Mouse (Mus musculus): ENCODE results near the gene Yju2. TPM values are rescaled to one million over a fixed set of nuclear protein-coding genes. Genes with fewer than 3 reads are reported as not detected.
A peak's percentile ranks its signal among the peaks of the same experiment; 100 is the strongest.
"Not testable (repeated sequence)": the region's sequence is repeated elsewhere in the genome, so short reads cannot be mapped to it uniquely, and the experiment has no call there.

Yju2 gene
- 29.2 and 32.1 TPM in 2 replicates for polyA plus RNA-seq (2015; fragmentation: Nextera tagmentation; extraction: Ambion mirVana)

GRCm38 (mm10) chr17:55958918-55959728 is at the start of gene Yju2:
Gene Yju2 (plus strand): TSS chr17:55959099.
- no peaks in the 10 kb centered on the region for H3K9me3 ChIP-seq (replicated peaks)
- H3K27me3 ChIP-seq, result peaks cover 10% of the 10 kb centered on the region
- peak; percentile 93 for ATAC-seq
- H3K27ac ChIP-seq, result peak within 1 kb of the TSS; percentile 95
- H3K36me3 ChIP-seq (ENCODE audit: poor library complexity, severe bottlenecking), result peaks cover 18% of the 10 kb centered on the region
- H3K4me3 ChIP-seq, result peak within 1 kb of the TSS; percentile 52
- peak within 1 kb of the TSS; percentile 64 for H3K4me2 ChIP-seq
- peaks cover 35% of the 10 kb centered on the region for H3K4me1 ChIP-seq
- WGBS, result under 1% methylated on average over 46 of the region's 46 CpGs
- H3K9ac ChIP-seq, result peak within 1 kb of the TSS; percentile 68

- peak overlapping the region; percentile 83 for H3K27ac ChIP-seq
- H3K4me2 ChIP-seq, result peak overlapping the region; percentile 76
- H3K4me1 ChIP-seq, result peaks cover 7% of the 10 kb centered on the region
- WGBS, result 1% methylated on average over 32 of the region's 33 CpGs
- H3K27me3 ChIP-seq, result no peaks in the 10 kb centered on the region
- H3K9ac ChIP-seq, result peak overlapping the region; percentile 82
- H3K36me3 ChIP-seq (ENCODE audit: poor library complexity, severe bottlenecking), result no peaks in the 10 kb centered on the region
- no peaks in the 10 kb centered on the region; the same call in 1 of the 2 replicates for H3K9me3 ChIP-seq (replicated peaks)
- ATAC-seq, result peak; percentile 98
- H3K4me3 ChIP-seq, result peak overlapping the region; percentile 56
Measured at GRCm38 (mm10) chr17:55931553-55932502, 27.1 kb upstream of the Yju2 start.

- peaks cover 7% of the 10 kb centered on the region for H3K4me1 ChIP-seq
- peak overlapping the region; percentile 56 for H3K4me3 ChIP-seq
- H3K9ac ChIP-seq, result no peak overlapping the region
- peak overlapping the region; percentile 76 for H3K4me2 ChIP-seq
- H3K27ac ChIP-seq, result 0 out of 2 replicates have a peak overlapping the region, but pooled peaks have one; percentile 10
- no peaks in the 10 kb centered on the region for H3K36me3 ChIP-seq (ENCODE audit: poor library complexity, severe bottlenecking)
- no peaks in the 10 kb centered on the region for H3K27me3 ChIP-seq
- 0 out of 2 replicates have a peak, but pooled peaks have one; percentile 4 for ATAC-seq
- WGBS, result 74% methylated on average over 2 of the region's 2 CpGs
- H3K9me3 ChIP-seq (replicated peaks), result peaks cover 4% of the 10 kb centered on the region; the same call in 1 of the 2 replicates
Measured at GRCm38 (mm10) chr17:55932635-55933034, 26.3 kb upstream of the Yju2 start.

GRCm38 (mm10) chr17:55933191-55933590 is 25.7 kb upstream of the Yju2 start:
- Histone ChIP-seq H3K9me3 (replicated peaks) (peaks cover 7% of the 10 kb centered on the region; the same call in 1 of the 2 replicates), H3K4me1 (peaks cover 7% of the 10 kb centered on the region), H3K4me2 (no peak overlapping the region), H3K36me3 (ENCODE audit: poor library complexity, severe bottlenecking) (peaks cover 3% of the 10 kb centered on the region; the same call in 1 of the 2 replicates), H3K27me3 (no peaks in the 10 kb centered on the region), H3K9ac (no peak overlapping the region), H3K4me3 (no peak overlapping the region), H3K27ac (no peak overlapping the region)
- 96% methylated on average over 15 of the region's 15 CpGs for WGBS
- no peak for ATAC-seq

GRCm38 (mm10) chr17:55944387-55944865 is 14.5 kb upstream of the Yju2 start:
- Histone ChIP-seq H3K27ac (peak overlapping the region; percentile 91; the same call in 1 of the 2 replicates), H3K4me2 (peak overlapping the region; percentile 73), H3K36me3 (ENCODE audit: poor library complexity, severe bottlenecking) (peaks cover 13% of the 10 kb centered on the region), H3K4me3 (peak overlapping the region; percentile 50), H3K9ac (peak overlapping the region; percentile 70; the same call in 1 of the 2 replicates)
- not testable (repeated sequence) for H3K4me1 ChIP-seq; H3K9me3 ChIP-seq (replicated peaks); H3K27me3 ChIP-seq; ATAC-seq
- 40% methylated on average over 10 of the region's 10 CpGs for WGBS

GRCm38 (mm10) chr17:55944866-55945682 is 13.8 kb upstream of the Yju2 start:
- H3K36me3 ChIP-seq (ENCODE audit: poor library complexity, severe bottlenecking); H3K4me1 ChIP-seq; H3K27me3 ChIP-seq; H3K9me3 ChIP-seq (replicated peaks): not testable (repeated sequence)
- Histone ChIP-seq H3K4me2 (peak overlapping the region; percentile 73), H3K9ac (peak overlapping the region; percentile 70), H3K27ac (peak overlapping the region; percentile 91), H3K4me3 (peak overlapping the region; percentile 50)
- WGBS, result under 1% methylated on average over 56 of the region's 56 CpGs
- ATAC-seq, result peak; percentile 98

- Histone ChIP-seq H3K4me3 (peak overlapping the region; percentile 50), H3K9ac (peak overlapping the region; percentile 70), H3K36me3 (ENCODE audit: poor library complexity, severe bottlenecking) (peaks cover 1% of the 10 kb centered on the region; the same call in 1 of the 2 replicates), H3K27ac (peak overlapping the region; percentile 91), H3K9me3 (replicated peaks) (no peaks in the 10 kb centered on the region), H3K4me2 (peak overlapping the region; percentile 73), H3K4me1 (0 out of 2 replicates have a peak, but pooled peaks cover 3% of the 10 kb centered on the region), H3K27me3 (peaks cover 4% of the 10 kb centered on the region; the same call in 1 of the 2 replicates)
- WGBS, result 37% methylated on average over 5 of the region's 5 CpGs
- ATAC-seq, result no peak
Measured at GRCm38 (mm10) chr17:55945696-55946095, 13.2 kb upstream of the Yju2 start.

GRCm38 (mm10) chr17:55948647-55949046 is 10.3 kb upstream of the Yju2 start:
- Histone ChIP-seq H3K9me3 (replicated peaks) (no peaks in the 10 kb centered on the region), H3K27me3 (peaks cover 19% of the 10 kb centered on the region), H3K9ac (no peak overlapping the region), H3K4me2 (no peak overlapping the region), H3K36me3 (ENCODE audit: poor library complexity, severe bottlenecking) (no peaks in the 10 kb centered on the region), H3K4me3 (no peak overlapping the region), H3K4me1 (0 out of 2 replicates have a peak, but pooled peaks cover 3% of the 10 kb centered on the region), H3K27ac (no peak overlapping the region)
- ATAC-seq, result no peak
- WGBS, result 87% methylated on average over 4 of the region's 4 CpGs

GRCm38 (mm10) chr17:55949400-55949799 is 9.5 kb upstream of the Yju2 start, which contains the start of gene Zfp119b:
Gene Zfp119b (minus strand): TSS chr17:55949500.
- Histone ChIP-seq H3K27ac (no peak within 1 kb of the TSS), H3K9me3 (replicated peaks) (no peaks in the 10 kb centered on the region), H3K36me3 (ENCODE audit: poor library complexity, severe bottlenecking) (no peaks in the 10 kb centered on the region), H3K4me2 (no peak within 1 kb of the TSS), H3K9ac (no peak within 1 kb of the TSS), H3K4me1 (0 out of 2 replicates have a peak, but pooled peaks cover under 1% of the 10 kb centered on the region), H3K4me3 (no peak within 1 kb of the TSS), H3K27me3 (peaks cover 26% of the 10 kb centered on the region)
- WGBS, result 88% methylated on average over 2 of the region's 2 CpGs
- no peak for ATAC-seq

GRCm38 (mm10) chr17:55950601-55951000 is 8.3 kb upstream of the Yju2 start:
- WGBS, result 83% methylated on average over 9 of the region's 9 CpGs
- Histone ChIP-seq H3K4me3 (no peak overlapping the region), H3K27me3 (peaks cover 33% of the 10 kb centered on the region), H3K4me2 (no peak overlapping the region), H3K36me3 (ENCODE audit: poor library complexity, severe bottlenecking) (no peaks in the 10 kb centered on the region), H3K9me3 (replicated peaks) (no peaks in the 10 kb centered on the region), H3K27ac (no peak overlapping the region), H3K9ac (no peak overlapping the region), H3K4me1 (no peaks in the 10 kb centered on the region)
- no peak for ATAC-seq

- Histone ChIP-seq H3K27ac (no peak overlapping the region), H3K36me3 (ENCODE audit: poor library complexity, severe bottlenecking) (no peaks in the 10 kb centered on the region), H3K9ac (0 out of 2 replicates have a peak overlapping the region, but pooled peaks have one; percentile 2), H3K4me1 (peaks cover 12% of the 10 kb centered on the region), H3K4me3 (no peak overlapping the region), H3K27me3 (peaks cover 33% of the 10 kb centered on the region), H3K9me3 (replicated peaks) (no peaks in the 10 kb centered on the region), H3K4me2 (no peak overlapping the region)
- ATAC-seq, result no peak
Measured at GRCm38 (mm10) chr17:55952041-55952440, 6.9 kb upstream of the Yju2 start.
